Mouse (Mus musculus): ENCODE measurements around the gene Krt80. TPM values are rescaled to one million over a fixed set of nuclear protein-coding genes. Genes with fewer than 3 reads are reported as not detected.
A peak's percentile ranks its signal among the peaks of the same experiment; 100 is the strongest.
"Not testable (repeated sequence)": the region's sequence is repeated elsewhere in the genome, so short reads cannot be mapped to it uniquely, and the experiment has no call there.

Gene Krt80
- total RNA-seq, 2 experiments from 2014 or later: 1.9 to 2.5 TPM

- no peak for DNase-seq
- intact Hi-C loops (cut with DNase I): no loop called here
Measured at GRCm38 (mm10) chr15:101352706-101353465, 17.1 kb downstream of the Krt80 start.

- intact Hi-C loops (cut with DNase I): no loop called here
- no peak for DNase-seq
Measured at GRCm38 (mm10) chr15:101352047-101352446, 17.9 kb downstream of the Krt80 start.

- intact Hi-C loops (cut with DNase I): loop anchor here (1.0 to 5.0 kb wide), 5 partner anchors 45 to 641 kb away; no protein-coding TSS in a partner anchor
- DNase-seq: peak in 1 of 2 experiments; percentile 66
Measured at GRCm38 (mm10) chr15:101341797-101342515, 28.0 kb downstream of the Krt80 start.

GRCm38 (mm10) chr15:101339537-101339936 lies 30.4 kb downstream of the Krt80 start:
- DNase-seq: peak; percentile 82 to 84
- intact Hi-C loops (cut with DNase I): loop anchor here (5.0 kb wide), 1 partner anchor 433 kb away; no protein-coding TSS in a partner anchor

- intact Hi-C loops (cut with DNase I): loop anchor here (5.0 kb wide), 1 partner anchor 434 kb away; no protein-coding TSS in a partner anchor
- DNase-seq: peak in 1 of 2 experiments; percentile 38
Measured at GRCm38 (mm10) chr15:101338359-101338758, 31.6 kb downstream of the Krt80 start.

GRCm38 (mm10) chr15:101336474-101337174 lies 33.3 kb downstream of the Krt80 start:
- no peak for DNase-seq
- intact Hi-C loops (cut with DNase I): loop anchor here (5.0 kb wide), 1 partner anchor 436 kb away; no protein-coding TSS in a partner anchor

- intact Hi-C loops (cut with DNase I): loop anchor here (2.0 kb wide), 1 partner anchor 647 kb away; no protein-coding TSS in a partner anchor
- no peak for DNase-seq
Measured at GRCm38 (mm10) chr15:101333648-101334047, 36.3 kb downstream of the Krt80 start.

GRCm38 (mm10) chr15:101333165-101333564 lies 36.8 kb downstream of the Krt80 start:
- intact Hi-C loops (cut with DNase I): loop anchor here (2.0 kb wide), 1 partner anchor 648 kb away; no protein-coding TSS in a partner anchor
- DNase-seq: no peak

GRCm38 (mm10) chr15:101332370-101332769 lies 37.6 kb downstream of the Krt80 start:
- intact Hi-C loops (cut with DNase I): loop anchor here (2.0 kb wide), 1 partner anchor 648 kb away; no protein-coding TSS in a partner anchor

GRCm38 (mm10) chr15:101331090-101331489 lies 38.9 kb downstream of the Krt80 start:
- intact Hi-C loops (cut with DNase I): no loop called here
- no peak for DNase-seq

More at GRCm38 (mm10) chr15:101332370-101332769, 37.6 kb downstream of the Krt80 start:
- no peak for DNase-seq

GRCm38 (mm10) chr15:101329564-101329892 lies 40.4 kb downstream of the Krt80 start:
- no peak for DNase-seq
- intact Hi-C loops (cut with DNase I): loop anchor here (5.0 kb wide), 1 partner anchor 738 kb away; no protein-coding TSS in a partner anchor

GRCm38 (mm10) chr15:101328876-101329563 lies 40.9 kb downstream of the Krt80 start:
- intact Hi-C loops (cut with DNase I): loop anchor here (5.0 kb wide), 1 partner anchor 738 kb away; no protein-coding TSS in a partner anchor
- DNase-seq: no peak

GRCm38 (mm10) chr15:101327282-101327681 lies 42.7 kb downstream of the Krt80 start:
- intact Hi-C loops (cut with DNase I): loop anchor here (5.0 kb wide), 1 partner anchor 740 kb away; no protein-coding TSS in a partner anchor

GRCm38 (mm10) chr15:101325991-101326534 lies 43.9 kb downstream of the Krt80 start:
- intact Hi-C loops (cut with DNase I): loop anchor here (5.0 kb wide), 1 partner anchor 741 kb away; no protein-coding TSS in a partner anchor
- no peak for DNase-seq

More at GRCm38 (mm10) chr15:101327282-101327681, 42.7 kb downstream of the Krt80 start:
- DNase-seq: peak; percentile 87 to 90

GRCm38 (mm10) chr15:101324409-101324808 lies 45.6 kb downstream of the Krt80 start:
- intact Hi-C loops (cut with DNase I): not testable (repeated sequence)

GRCm38 (mm10) chr15:101323511-101323910 lies 46.5 kb downstream of the Krt80 start:
- DNase-seq: no peak
- intact Hi-C loops (cut with DNase I): no loop called here

More at GRCm38 (mm10) chr15:101324409-101324808, 45.6 kb downstream of the Krt80 start:
- DNase-seq: not testable (repeated sequence)

GRCm38 (mm10) chr15:101322640-101323039 lies 47.3 kb downstream of the Krt80 start:
- DNase-seq: no peak
- intact Hi-C loops (cut with DNase I): no loop called here

GRCm38 (mm10) chr15:101322106-101322505 lies 47.9 kb downstream of the Krt80 start:
- no peak for DNase-seq
- intact Hi-C loops (cut with DNase I): no loop called here

- intact Hi-C loops (cut with DNase I): no loop called here
Measured at GRCm38 (mm10) chr15:101321126-101321525, 48.8 kb downstream of the Krt80 start.

More at GRCm38 (mm10) chr15:101321126-101321525, 48.8 kb downstream of the Krt80 start:
- no peak for DNase-seq
